Mouse (Mus musculus) liver, embryonic 13.5 days (tissue): ENCODE measurements around the gene 2310057M21Rik. TPM values are rescaled to one million over a fixed set of nuclear protein-coding genes. Genes with fewer than 3 reads are reported as not detected.

Experiments
- ATAC-seq: fragments of 200-750 bp; cut with Nextera tagmentation; 2 replicates; pipeline ENCODE4 v1.8.0; 2017; ENCODE audit warnings: low read depth, mild to moderate bottlenecking, moderate number of reproducible peaks, moderate library complexity
- DNase-seq: peaks from one replicate; pipeline ENCODE4 v3.0.0; 2022
- H3K27ac ChIP-seq: fragments of 300-500 bp; sonication (generic); 2 replicates; pipeline ENCODE4 v1.5.1; 2015; ENCODE audit warnings: moderate library complexity, mild to moderate bottlenecking, inconsistent platforms
- H3K27me3 ChIP-seq: fragments of 300-500 bp; sonication (generic); 2 replicates; pipeline ENCODE4 v1.6.1; 2015; ENCODE audit warnings: mild to moderate bottlenecking, inconsistent platforms
- H3K36me3 ChIP-seq: fragments of 300-500 bp; sonication (generic); 2 replicates; pipeline ENCODE4 v1.6.1; 2015; ENCODE audit warnings: mild to moderate bottlenecking, inconsistent platforms
- H3K4me1 ChIP-seq: fragments of 300-500 bp; sonication (generic); replicated peaks from 2 replicates; pipeline ENCODE4 v1.6.1; 2015; ENCODE audit warnings: inconsistent platforms
- H3K4me2 ChIP-seq: fragments of 300-500 bp; sonication (generic); 2 replicates; pipeline ENCODE4 v1.6.1; 2015; ENCODE audit warnings: inconsistent platforms, mild to moderate bottlenecking, moderate library complexity
- H3K4me3 ChIP-seq: fragments of 300-500 bp; sonication (generic); replicated peaks from 2 replicates; pipeline ENCODE4 v1.5.1; 2015; ENCODE audit warnings: mild to moderate bottlenecking, inconsistent platforms
- H3K9ac ChIP-seq: fragments of 300-500 bp; sonication (generic); 2 replicates; pipeline ENCODE4 v1.6.1; 2015; ENCODE audit warnings: mild to moderate bottlenecking, inconsistent platforms
- H3K9me3 ChIP-seq: fragments of 300-500 bp; sonication (generic); replicated peaks from 2 replicates; pipeline ENCODE4 v1.6.1; 2016; ENCODE audit warnings: inconsistent platforms
- WGBS: fragments of 180-500 bp; shearing (Covaris S2); methylation state at CpG from one replicate; pipeline ENCODE4 v1.1.7; 2015; ENCODE audit not compliant: insufficient replicate concordance; 5-methylcytosine and 5-hydroxymethylcytosine counted together
- polyA plus RNA-seq: library from polyadenylated mRNA; unstranded; fragments of >200 nt; fragmentation: Nextera tagmentation; extraction: Ambion mirVana; gene quantifications from 2 replicates; pipeline ENCODE4 v1.2.1, GENCODE M21; 2015

Gene 2310057M21Rik
- polyA plus RNA-seq, 1 experiment from 2014 or later = 11.1 TPM

GRCm38 (mm10) chr7:131370648-131371469, 8.3 kb upstream of the 2310057M21Rik start, which contains the start of gene Pstk:
TSS of gene Pstk (plus strand) at chr7:131371141.
- peak; percentile 96 for ATAC-seq
- no peaks in the 10 kb centered on the region for H3K9me3 ChIP-seq
- H3K4me2 ChIP-seq = peak within 1 kb of the TSS; percentile 88
- H3K9ac ChIP-seq = peak within 1 kb of the TSS; percentile 89
- H3K4me1 ChIP-seq = peaks cover 24% of the 10 kb centered on the region
- H3K27me3 ChIP-seq = 0 out of 2 replicates have a peak, but pooled peaks cover 5% of the 10 kb centered on the region
- peak within 1 kb of the TSS; percentile 94 for H3K27ac ChIP-seq
- WGBS = 2% methylated on average over 47 of the region's 47 CpGs
- peak; percentile 85 for DNase-seq
- peaks cover 6% of the 10 kb centered on the region for H3K36me3 ChIP-seq
- H3K4me3 ChIP-seq = peak within 1 kb of the TSS; percentile 79

- H3K9me3 ChIP-seq = no peaks in the 10 kb centered on the region
- peaks cover 9% of the 10 kb centered on the region for H3K36me3 ChIP-seq
- H3K4me3 ChIP-seq = no peak overlapping the region
- DNase-seq (no peak), ATAC-seq (no peak)
- 87% methylated on average over 8 of the region's 8 CpGs for WGBS
- no peak overlapping the region for H3K4me2 ChIP-seq
- H3K4me1 ChIP-seq = peaks cover 24% of the 10 kb centered on the region
- H3K9ac ChIP-seq = no peak overlapping the region
- H3K27me3 ChIP-seq = 0 out of 2 replicates have a peak, but pooled peaks cover 5% of the 10 kb centered on the region
- 0 out of 2 replicates have a peak overlapping the region, but pooled peaks have one; percentile 39 for H3K27ac ChIP-seq
Measured at GRCm38 (mm10) chr7:131364131-131364530, 1.6 kb upstream of the 2310057M21Rik start.

- 0 out of 2 replicates have a peak, but pooled peaks cover 4% of the 10 kb centered on the region for H3K27me3 ChIP-seq
- no peak for DNase-seq
- peak; percentile 62 for ATAC-seq
- peak overlapping the region; percentile 92 for H3K27ac ChIP-seq
- under 1% methylated on average over 34 of the region's 35 CpGs for WGBS
- H3K4me1 ChIP-seq = peaks cover 24% of the 10 kb centered on the region
- peaks cover 27% of the 10 kb centered on the region for H3K36me3 ChIP-seq
- H3K4me3 ChIP-seq = peak overlapping the region; percentile 93
- H3K4me2 ChIP-seq = peak overlapping the region; percentile 96
- peak overlapping the region; percentile 97 for H3K9ac ChIP-seq
- no peaks in the 10 kb centered on the region for H3K9me3 ChIP-seq
Measured at GRCm38 (mm10) chr7:131362269-131362614, 317 bp downstream of the 2310057M21Rik start.

GRCm38 (mm10) chr7:131356105-131356504, 6.5 kb downstream of the 2310057M21Rik start:
- DNase-seq (no peak), ATAC-seq (no peak)
- Histone ChIP-seq H3K27me3 (no peaks in the 10 kb centered on the region), H3K27ac (no peak overlapping the region), H3K9me3 (no peaks in the 10 kb centered on the region), H3K4me2 (no peak overlapping the region), H3K4me1 (peaks cover 3% of the 10 kb centered on the region), H3K36me3 (peaks cover 62% of the 10 kb centered on the region), H3K9ac (no peak overlapping the region), H3K4me3 (no peak overlapping the region)
- 90% methylated on average over 13 of the region's 13 CpGs for WGBS

- ATAC-seq (no peak), DNase-seq (no peak)
- Histone ChIP-seq H3K27me3 (no peaks in the 10 kb centered on the region), H3K9me3 (no peaks in the 10 kb centered on the region), H3K4me2 (no peak overlapping the region), H3K4me3 (no peak overlapping the region), H3K36me3 (peaks cover 78% of the 10 kb centered on the region), H3K27ac (no peak overlapping the region), H3K4me1 (no peaks in the 10 kb centered on the region), H3K9ac (no peak overlapping the region)
- WGBS = 82% methylated on average over 7 of the region's 7 CpGs
Measured at GRCm38 (mm10) chr7:131345856-131346541, 16.6 kb downstream of the 2310057M21Rik start.

- DNase-seq = no peak
- Histone ChIP-seq H3K27ac (no peak overlapping the region), H3K4me1 (no peaks in the 10 kb centered on the region), H3K9me3 (no peaks in the 10 kb centered on the region), H3K4me3 (no peak overlapping the region), H3K9ac (no peak overlapping the region), H3K4me2 (no peak overlapping the region), H3K36me3 (peaks cover 34% of the 10 kb centered on the region), H3K27me3 (no peaks in the 10 kb centered on the region)
- 64% methylated on average over 8 of the region's 8 CpGs for WGBS
- no peak for ATAC-seq
Measured at GRCm38 (mm10) chr7:131337502-131338068, 25.0 kb downstream of the 2310057M21Rik start.

- WGBS = 52% methylated on average over 1 of the region's 1 CpGs
- ATAC-seq = no peak
- H3K27me3 ChIP-seq = no peaks in the 10 kb centered on the region
Measured at GRCm38 (mm10) chr7:131333564-131333963, 29.0 kb downstream of the 2310057M21Rik start, which contains the start of gene Fam24a. TSS of gene Fam24a (plus strand) at chr7:131333864.

GRCm38 (mm10) chr7:131331688-131332087, 30.9 kb downstream of the 2310057M21Rik start:
- Histone ChIP-seq H3K27ac (no peak overlapping the region), H3K4me2 (no peak overlapping the region), H3K9me3 (no peaks in the 10 kb centered on the region), H3K27me3 (no peaks in the 10 kb centered on the region), H3K9ac (no peak overlapping the region), H3K4me1 (no peaks in the 10 kb centered on the region), H3K4me3 (no peak overlapping the region), H3K36me3 (no peaks in the 10 kb centered on the region)
- no peak for ATAC-seq
- WGBS = 49% methylated on average over 2 of the region's 2 CpGs
- no peak for DNase-seq

More at GRCm38 (mm10) chr7:131333564-131333963, 29.0 kb downstream of the 2310057M21Rik start, which contains the start of gene Fam24a:
- Histone ChIP-seq H3K4me2 (no peak within 1 kb of the TSS), H3K36me3 (0 out of 2 replicates have a peak, but pooled peaks cover 3% of the 10 kb centered on the region), H3K9me3 (no peaks in the 10 kb centered on the region), H3K4me1 (no peaks in the 10 kb centered on the region), H3K4me3 (no peak within 1 kb of the TSS), H3K9ac (no peak within 1 kb of the TSS), H3K27ac (no peak within 1 kb of the TSS)
- no peak for DNase-seq

- ATAC-seq = no peak
Measured at GRCm38 (mm10) chr7:131329416-131329815, 33.1 kb downstream of the 2310057M21Rik start, which contains the start of gene Fam24b. TSS of gene Fam24b (minus strand) at chr7:131329516.

GRCm38 (mm10) chr7:131327054-131327453, 35.5 kb downstream of the 2310057M21Rik start:
- H3K9ac ChIP-seq = no peak overlapping the region
- WGBS = 80% methylated on average over 5 of the region's 5 CpGs
- H3K27me3 ChIP-seq = no peaks in the 10 kb centered on the region
- ATAC-seq (no peak), DNase-seq (no peak)
- no peak overlapping the region for H3K4me2 ChIP-seq
- no peaks in the 10 kb centered on the region for H3K4me1 ChIP-seq
- no peak overlapping the region for H3K4me3 ChIP-seq
- no peaks in the 10 kb centered on the region for H3K9me3 ChIP-seq
- H3K27ac ChIP-seq = no peak overlapping the region
- no peaks in the 10 kb centered on the region for H3K36me3 ChIP-seq

More at GRCm38 (mm10) chr7:131329416-131329815, 33.1 kb downstream of the 2310057M21Rik start, which contains the start of gene Fam24b:
- Histone ChIP-seq H3K4me3 (no peak within 1 kb of the TSS), H3K36me3 (no peaks in the 10 kb centered on the region), H3K4me2 (no peak within 1 kb of the TSS), H3K27me3 (no peaks in the 10 kb centered on the region), H3K4me1 (no peaks in the 10 kb centered on the region), H3K9me3 (no peaks in the 10 kb centered on the region), H3K9ac (no peak within 1 kb of the TSS), H3K27ac (no peak within 1 kb of the TSS)
- no peak for DNase-seq
- 76% methylated on average over 5 of the region's 5 CpGs for WGBS

- 61% methylated on average over 2 of the region's 2 CpGs for WGBS
- no peaks in the 10 kb centered on the region for H3K9me3 ChIP-seq
- H3K4me2 ChIP-seq = no peak within 1 kb of the TSS
- no peaks in the 10 kb centered on the region for H3K4me1 ChIP-seq
- no peak for DNase-seq
- H3K27me3 ChIP-seq = no peaks in the 10 kb centered on the region
- no peaks in the 10 kb centered on the region for H3K36me3 ChIP-seq
- no peak within 1 kb of the TSS for H3K4me3 ChIP-seq
- H3K27ac ChIP-seq = no peak within 1 kb of the TSS
- no peak for ATAC-seq
- no peak within 1 kb of the TSS for H3K9ac ChIP-seq
Measured at GRCm38 (mm10) chr7:131322192-131322591, 40.4 kb downstream of the 2310057M21Rik start, which contains the start of gene Cuzd1. TSS of gene Cuzd1 (minus strand) at chr7:131322292.
